ENCODE assay signal across 23 mouse cellular contexts in the genomic region with DNA sequence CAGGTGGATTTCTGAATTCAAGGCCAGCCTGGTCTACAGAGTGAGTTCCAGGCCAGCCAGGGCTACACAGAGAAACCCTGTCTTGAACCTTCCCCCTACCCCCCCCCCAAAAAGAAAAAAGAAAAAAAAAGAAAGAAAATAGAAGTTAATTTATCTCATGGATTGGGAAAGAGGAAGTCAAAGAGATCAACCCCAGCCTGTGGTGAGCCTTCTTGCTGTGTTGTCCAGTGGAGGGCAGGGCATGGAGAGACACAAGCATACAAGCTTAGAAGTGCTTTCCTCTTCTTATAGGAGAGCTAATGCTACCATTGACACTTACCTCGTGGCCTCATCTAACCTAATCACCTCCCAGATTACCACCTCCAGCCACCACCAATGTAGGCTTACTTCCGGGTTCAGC.
"Had no signal": no experiment of that assay in that cellular context is flagged by ENCODE, and none has a peak within 500 bp of the region (broad histone marks: within the 10 kb centered on the region; RNA-seq: fewer than 3 reads in every experiment).

No protein-coding gene starts in this region.

- H3K4me1 ChIP-seq: kidney, embryonic 15.5 days; limb, embryonic 12.5 days; limb, embryonic 15.5 days; stomach, embryonic 15.5 days had no signal

- ATAC-seq: midbrain, embryonic 15.5 days had no signal

- DNase-seq: kidney, adult 11 months; kidney, adult 8-10 months; kidney, postnatal 10 days; kidney, postnatal 4 days; layer of hippocampus, postnatal 36 days; left cerebral cortex, postnatal 4 days; liver, postnatal 0 days; lung, embryonic 14.5 days; retina, postnatal 1 day; right cerebral cortex, postnatal 25 days; spleen, adult 18-20 months; thymus, postnatal 25 days had no signal

- H3K9me3 ChIP-seq: kidney, embryonic 15.5 days; limb, embryonic 12.5 days; limb, embryonic 15.5 days; midbrain, embryonic 12.5 days; midbrain, embryonic 15.5 days; neural tube, embryonic 13.5 days; stomach, embryonic 15.5 days had no signal

- H3K27ac ChIP-seq: kidney, embryonic 15.5 days; limb, embryonic 12.5 days; limb, embryonic 15.5 days; liver, embryonic 14.5 days; macrophage; midbrain, embryonic 12.5 days; midbrain, embryonic 15.5 days; neural tube, embryonic 13.5 days; stomach, embryonic 15.5 days had no signal

- H3K4me2 ChIP-seq: kidney, embryonic 15.5 days; limb, embryonic 12.5 days; limb, embryonic 15.5 days; liver, embryonic 11.5 days; lung, embryonic 14.5 days; midbrain, embryonic 12.5 days; midbrain, embryonic 15.5 days; neural tube, embryonic 13.5 days; stomach, embryonic 15.5 days had no signal

- H3K27me3 ChIP-seq: kidney, embryonic 15.5 days; limb, embryonic 12.5 days; limb, embryonic 15.5 days; midbrain, embryonic 12.5 days; midbrain, embryonic 15.5 days; neural tube, embryonic 13.5 days; stomach, embryonic 15.5 days had no signal

- H3K9ac ChIP-seq: kidney, embryonic 15.5 days; limb, embryonic 12.5 days; limb, embryonic 15.5 days; liver, embryonic 14.5 days; liver, postnatal 0 days; lung, embryonic 14.5 days; midbrain, embryonic 12.5 days; midbrain, embryonic 15.5 days; neural tube, embryonic 13.5 days; stomach, embryonic 15.5 days had no signal

- H3K4me3 ChIP-seq: kidney, embryonic 15.5 days; left cerebral cortex, adult 2 months; limb, embryonic 12.5 days; limb, embryonic 15.5 days; midbrain, embryonic 12.5 days; midbrain, embryonic 15.5 days; neural tube, embryonic 13.5 days; stomach, embryonic 15.5 days had no signal
